In the genomic region with DNA sequence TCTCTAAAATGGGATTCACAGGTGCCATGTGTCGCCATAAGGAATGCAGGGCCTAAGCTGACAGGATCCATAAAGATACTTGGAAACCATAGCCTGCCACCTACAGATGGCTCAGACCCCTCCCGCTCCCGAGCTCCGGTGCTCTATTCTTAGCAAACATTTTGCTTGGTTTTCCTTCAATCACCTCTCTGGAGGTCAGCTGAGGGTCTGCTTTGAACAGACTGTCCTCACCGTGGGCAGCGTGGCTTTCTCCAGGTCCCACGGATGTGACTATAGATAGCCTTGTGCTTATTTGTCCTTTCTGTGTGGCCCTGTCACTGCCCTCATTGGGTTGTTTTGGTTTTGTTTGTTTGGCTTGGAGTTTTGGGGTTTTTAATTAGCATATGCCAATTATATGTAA, we compare ENCODE assay signal across 25 mouse cellular contexts.
DNase-seq lines count a peak whose midpoint lies in the region; ATAC-seq lines count a peak whose summit lies in the region.
"Had no signal": no experiment of that assay in that cellular context is flagged by ENCODE, and none has a peak within 500 bp of the region (broad histone marks: within the 10 kb centered on the region; RNA-seq: fewer than 3 reads in every experiment).

No protein-coding gene starts in this region.

- no peak overlapping the region for H3K4me3 ChIP-seq in heart, embryonic 10.5 days
- H3K4me3 ChIP-seq: forebrain, embryonic 10.5 days; forebrain, embryonic 13.5 days; heart, embryonic 12.5 days; hindbrain, embryonic 10.5 days; hindbrain, embryonic 13.5 days; intestine, embryonic 15.5 days had no signal

- ATAC-seq in cerebellum, adult (ENCODE audit: insufficient number of reproducible peaks, low FRiP score, low TSS enrichment): no peak
- ATAC-seq: forebrain, embryonic 13.5 days; forebrain, embryonic 16.5 days; hindbrain, embryonic 16.5 days; intestine, embryonic 15.5 days; Patski had no signal

- intact Hi-C loops in left cerebral cortex, postnatal 4 days (cut with DNase I): loop anchor here (5.0 kb wide), 1 partner anchor 264 kb away; no protein-coding TSS in a partner anchor
- intact Hi-C loops in left cerebral cortex, postnatal 14 days (cut with DNase I): loop anchor here (5.0 kb wide), 1 partner anchor 189 kb away; no protein-coding TSS in a partner anchor

- 50% methylated on average over 7 of the region's 7 CpGs for WGBS in heart, embryonic 10.5 days

- no peaks in the 10 kb centered on the region for H3K36me3 ChIP-seq in heart, embryonic 10.5 days
- H3K36me3 ChIP-seq: forebrain, embryonic 10.5 days; G1E; heart, embryonic 12.5 days; hindbrain, embryonic 10.5 days; intestine, embryonic 15.5 days had no signal

- peak overlapping the region; percentile 75 for H3K27ac ChIP-seq in heart, embryonic 10.5 days
- H3K27ac ChIP-seq: forebrain, embryonic 10.5 days; forebrain, embryonic 13.5 days; hindbrain, embryonic 10.5 days; hindbrain, embryonic 13.5 days; intestine, embryonic 15.5 days had no signal

- peaks cover 28% of the 10 kb centered on the region for H3K4me1 ChIP-seq in heart, embryonic 10.5 days
- H3K4me1 ChIP-seq: forebrain, embryonic 13.5 days; hindbrain, embryonic 10.5 days had no signal

- DNase-seq in cerebellum, postnatal 14 days: peak; percentile 78 to 83
- DNase-seq in heart, embryonic 10.5 days (ENCODE audit: low spot score): no peak
- no peak for DNase-seq in heart, adult 11 months
- DNase-seq in left cerebral cortex, postnatal 4 days: peak; percentile 25
- DNase-seq in left cerebral cortex, postnatal 14 days (ENCODE audit: low spot score in 2 of 2): no peak
- DNase-seq: adrenal gland, postnatal 10 days; adrenal gland, postnatal 36 days; B cell, adult 2 months; cerebellum, adult 11-12 months; cerebellum, adult 9-10 months; gastrocnemius, postnatal 25 days; kidney, adult 11 months; kidney, adult 8-10 months had no signal

- H3K27me3 ChIP-seq in heart, embryonic 10.5 days (ENCODE audit: insufficient read depth, poor library complexity, severe bottlenecking): peaks cover 8% of the 10 kb centered on the region; the same call in 1 of the 2 replicates
- H3K27me3 ChIP-seq: CH12.LX; heart, embryonic 12.5 days; intestine, embryonic 15.5 days; Patski had no signal

- H3K9me3 ChIP-seq in heart, embryonic 10.5 days: no peaks in the 10 kb centered on the region
- H3K9me3 ChIP-seq: forebrain, embryonic 10.5 days; forebrain, embryonic 13.5 days; heart, embryonic 12.5 days; hindbrain, embryonic 10.5 days; hindbrain, embryonic 13.5 days; intestine, embryonic 15.5 days had no signal

Comparison
In these comparisons a context has a peak if more than half of its experiments do, and no peak if none do; other contexts are left out.
1. DNase-seq: peak in cerebellum, postnatal 14 days (2 of 2) and left cerebral cortex, postnatal 4 days (single experiment); none in heart, embryonic 10.5 days (single experiment), heart, adult 11 months (single experiment) and left cerebral cortex, postnatal 14 days (0 of 2).